ENCODE assay signal across 25 mouse cellular contexts in genomic region chr2:105813041-105813440, GRCm38 (mm10).
DNase-seq lines count a peak whose midpoint lies in the region; ATAC-seq and TF ChIP-seq lines count a peak whose summit lies in the region.
"Had no signal": no experiment of that assay in that cellular context is flagged by ENCODE, and none has a peak within 500 bp of the region (broad histone marks: within the 10 kb centered on the region; RNA-seq: fewer than 3 reads in every experiment).

No protein-coding gene starts in this region.

- no peak for ATAC-seq in hindbrain, postnatal 0 days
- peak; percentile 64; the same call in 1 of the 2 replicates for ATAC-seq in forebrain, postnatal 0 days
- ATAC-seq: activated CD4-positive, CD25-positive, alpha-beta regulatory T cell, adult 4 months had no signal

- H3K27ac ChIP-seq in hindbrain, postnatal 0 days, result no peak overlapping the region
- H3K27ac ChIP-seq in hindbrain, embryonic 10.5 days, result no peak overlapping the region
- H3K27ac ChIP-seq in embryonic facial prominence, embryonic 10.5 days (replicated peaks), result no peak overlapping the region
- H3K27ac ChIP-seq in forebrain, postnatal 0 days (ENCODE audit: low read depth, low read length), result no peak overlapping the region
- H3K27ac ChIP-seq: heart, adult 2 months; heart, embryonic 15.5 days had no signal

- no peak overlapping the region for H3K4me2 ChIP-seq in hindbrain, postnatal 0 days (ENCODE audit: low read depth, low read length)
- H3K4me2 ChIP-seq in forebrain, postnatal 0 days (ENCODE audit: low read depth), result no peak overlapping the region
- H3K4me2 ChIP-seq: heart, embryonic 15.5 days; liver, embryonic 11.5 days had no signal

- 44% methylated on average over 3 of the region's 3 CpGs for WGBS in hindbrain, postnatal 0 days
- WGBS in hindbrain, embryonic 10.5 days, result 79% methylated on average over 3 of the region's 3 CpGs
- 80% methylated on average over 3 of the region's 3 CpGs for WGBS in embryonic facial prominence, embryonic 10.5 days
- WGBS in forebrain, postnatal 0 days, result 32% methylated on average over 3 of the region's 3 CpGs

- no peak for TF ChIP-seq CTCF in hindbrain, postnatal 0 days (IDR thresholded peaks at IDR 0.05; ENCODE audit: low read depth)
- no peak for TF ChIP-seq CTCF in forebrain, postnatal 0 days (IDR thresholded peaks at IDR 0.05; ENCODE audit: low read depth)

- H3K36me3 ChIP-seq in hindbrain, postnatal 0 days (ENCODE audit: insufficient read depth, low read length), result no peaks in the 10 kb centered on the region
- H3K36me3 ChIP-seq in hindbrain, embryonic 10.5 days, result no peaks in the 10 kb centered on the region
- no peaks in the 10 kb centered on the region for H3K36me3 ChIP-seq in embryonic facial prominence, embryonic 10.5 days (replicated peaks)
- no peaks in the 10 kb centered on the region for H3K36me3 ChIP-seq in forebrain, postnatal 0 days (ENCODE audit: insufficient read depth)
- H3K36me3 ChIP-seq: heart, embryonic 15.5 days had no signal

- no peak overlapping the region for H3K9ac ChIP-seq in hindbrain, postnatal 0 days (replicated peaks; ENCODE audit: low read length)
- no peak overlapping the region for H3K9ac ChIP-seq in forebrain, postnatal 0 days
- H3K9ac ChIP-seq: heart, embryonic 15.5 days had no signal

- peak; percentile 72 for DNase-seq in hindbrain, postnatal 0 days (ENCODE audit: low spot score)
- no peak for DNase-seq in hindbrain, embryonic 10.5 days (ENCODE audit: low spot score)
- DNase-seq in embryonic facial prominence, embryonic 10.5 days (ENCODE audit: low spot score), result peak; percentile 19
- DNase-seq in forebrain, postnatal 0 days, result peak; percentile 67
- peak; percentile 61 for DNase-seq in retina, embryonic 14.5 days (ENCODE audit: low spot score)
- DNase-seq in right cerebral cortex, postnatal 36 days (ENCODE audit: low spot score in 2 of 2), result no peak
- no peak for DNase-seq in right cerebral cortex, postnatal 10 days (ENCODE audit: low spot score in 2 of 2)
- DNase-seq: adrenal gland, postnatal 10 days; cerebellum, adult 11 months; cerebellum, postnatal 25 days; gastrocnemius, postnatal 10 days; heart, adult 2 months; heart, postnatal 4 days; kidney, adult 8-10 months; kidney, postnatal 4 days; layer of hippocampus, adult 9-11 months; lung, adult 2 months; right cerebral cortex, postnatal 4 days; thymus, postnatal 14 days had no signal

- H3K4me3 ChIP-seq in hindbrain, postnatal 0 days (ENCODE audit: low read length), result no peak overlapping the region
- no peak overlapping the region for H3K4me3 ChIP-seq in hindbrain, embryonic 10.5 days
- no peak overlapping the region for H3K4me3 ChIP-seq in embryonic facial prominence, embryonic 10.5 days
- no peak overlapping the region for H3K4me3 ChIP-seq in forebrain, postnatal 0 days (ENCODE audit: low read depth, low read length)
- H3K4me3 ChIP-seq: erythroblast, embryonic 14.5 days; heart, adult 2 months; heart, embryonic 15.5 days; megakaryocyte, embryonic 14.5 days; myocyte had no signal

- no peaks in the 10 kb centered on the region for H3K9me3 ChIP-seq in hindbrain, postnatal 0 days (ENCODE audit: low read length)
- no peaks in the 10 kb centered on the region for H3K9me3 ChIP-seq in hindbrain, embryonic 10.5 days
- no peaks in the 10 kb centered on the region for H3K9me3 ChIP-seq in embryonic facial prominence, embryonic 10.5 days
- no peaks in the 10 kb centered on the region for H3K9me3 ChIP-seq in forebrain, postnatal 0 days (ENCODE audit: low read length)
- H3K9me3 ChIP-seq: heart, embryonic 15.5 days; megakaryocyte, embryonic 14.5 days had no signal

- H3K4me1 ChIP-seq in hindbrain, postnatal 0 days (ENCODE audit: insufficient read depth, low read length), result no peaks in the 10 kb centered on the region
- H3K4me1 ChIP-seq in hindbrain, embryonic 10.5 days (replicated peaks), result no peaks in the 10 kb centered on the region
- H3K4me1 ChIP-seq in embryonic facial prominence, embryonic 10.5 days, result no peaks in the 10 kb centered on the region
- H3K4me1 ChIP-seq in forebrain, postnatal 0 days (ENCODE audit: insufficient read depth), result no peaks in the 10 kb centered on the region
- H3K4me1 ChIP-seq: heart, embryonic 15.5 days had no signal

- no peaks in the 10 kb centered on the region for H3K27me3 ChIP-seq in hindbrain, postnatal 0 days (ENCODE audit: insufficient read depth, low read length)
- H3K27me3 ChIP-seq in hindbrain, embryonic 10.5 days (ENCODE audit: insufficient read depth, poor library complexity, severe bottlenecking), result no peaks in the 10 kb centered on the region
- no peaks in the 10 kb centered on the region for H3K27me3 ChIP-seq in embryonic facial prominence, embryonic 10.5 days (replicated peaks; ENCODE audit: low read depth, poor library complexity, severe bottlenecking)
- H3K27me3 ChIP-seq in forebrain, postnatal 0 days (ENCODE audit: insufficient read depth, low read length), result no peaks in the 10 kb centered on the region
- H3K27me3 ChIP-seq: heart, embryonic 15.5 days; megakaryocyte, embryonic 14.5 days had no signal

Comparison
In these comparisons a context has a peak if more than half of its experiments do, and no peak if none do; other contexts are left out.
1. DNase-seq: peak in hindbrain, postnatal 0 days (single experiment), embryonic facial prominence, embryonic 10.5 days (single experiment), forebrain, postnatal 0 days (single experiment) and retina, embryonic 14.5 days (single experiment); none in hindbrain, embryonic 10.5 days (single experiment), right cerebral cortex, postnatal 36 days (0 of 2) and right cerebral cortex, postnatal 10 days (0 of 2).